Mouse (Mus musculus): Measurements from ENCODE around the gene Rhog. TPM values are rescaled to one million over a fixed set of nuclear protein-coding genes. Genes with fewer than 3 reads are reported as not detected.

Gene Rhog
- 32.2 and 37.2 TPM in 2 replicates for polyA plus RNA-seq (2014; fragmentation: Nextera tagmentation; extraction: Ambion mirVana)

DNA sequence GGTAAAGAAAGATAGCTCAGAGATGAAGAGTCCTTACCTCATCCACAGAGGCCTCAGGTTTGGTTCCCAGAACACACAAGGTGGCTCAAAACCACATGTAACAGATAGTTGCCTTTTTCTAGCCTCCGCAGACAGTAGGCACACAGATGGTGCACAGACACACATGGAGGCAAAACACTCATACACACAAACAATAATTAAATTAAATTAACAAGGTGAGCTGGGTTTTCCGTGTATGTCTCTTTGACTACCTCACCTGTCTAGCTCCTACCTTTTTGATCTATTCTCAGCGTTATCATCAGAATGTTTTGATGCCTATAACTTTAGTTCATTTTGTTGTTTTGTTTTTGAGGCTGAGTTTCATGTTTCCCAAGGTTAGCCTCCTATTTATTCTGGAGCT, at the start of gene Rhog:
Rhog (minus strand) TSS at position 101 of the 400 bp plus-strand sequence.
- Histone ChIP-seq H3K27me3 (ENCODE audit: control insufficient read depth, insufficient read depth, low read length) (no peaks in the 10 kb centered on the region), H3K4me3 (ENCODE audit: low read depth, low read length) (no peak within 1 kb of the TSS), H3K4me2 (ENCODE audit: low read depth, low read length, severe bottlenecking) (no peak within 1 kb of the TSS), H3K27ac (ENCODE audit: low read depth, low read length) (no peak within 1 kb of the TSS), H3K4me1 (replicated peaks; ENCODE audit: control insufficient read depth, insufficient read depth, low read length) (no peaks in the 10 kb centered on the region), H3K9me3 (ENCODE audit: control insufficient read depth, low read length) (no peaks in the 10 kb centered on the region), H3K9ac (ENCODE audit: low read length) (no peak within 1 kb of the TSS), H3K36me3 (ENCODE audit: control insufficient read depth, insufficient read depth, low read length) (no peaks in the 10 kb centered on the region)
- WGBS = 84% methylated on average over 3 of the region's 3 CpGs
- no peak for ATAC-seq (replicated peaks; ENCODE audit: low FRiP score)
- no peak for DNase-seq (ENCODE audit: low spot score)

GRCm38 (mm10) chr7:102305596-102305995, 49.7 kb upstream of the Rhog start:
- Histone ChIP-seq H3K4me3 (ENCODE audit: low read depth, low read length) (no peak overlapping the region), H3K27me3 (ENCODE audit: control insufficient read depth, insufficient read depth, low read length) (no peaks in the 10 kb centered on the region), H3K9me3 (ENCODE audit: control insufficient read depth, low read length) (no peaks in the 10 kb centered on the region), H3K4me1 (replicated peaks; ENCODE audit: control insufficient read depth, insufficient read depth, low read length) (no peaks in the 10 kb centered on the region), H3K9ac (ENCODE audit: low read length) (no peak overlapping the region), H3K36me3 (ENCODE audit: control insufficient read depth, insufficient read depth, low read length) (no peaks in the 10 kb centered on the region), H3K27ac (ENCODE audit: low read depth, low read length) (no peak overlapping the region), H3K4me2 (ENCODE audit: low read depth, low read length, severe bottlenecking) (no peak overlapping the region)
- DNase-seq (ENCODE audit: low spot score) (no peak), ATAC-seq (replicated peaks; ENCODE audit: low FRiP score) (no peak)
- 94% methylated on average over 2 of the region's 2 CpGs for WGBS

DNA sequence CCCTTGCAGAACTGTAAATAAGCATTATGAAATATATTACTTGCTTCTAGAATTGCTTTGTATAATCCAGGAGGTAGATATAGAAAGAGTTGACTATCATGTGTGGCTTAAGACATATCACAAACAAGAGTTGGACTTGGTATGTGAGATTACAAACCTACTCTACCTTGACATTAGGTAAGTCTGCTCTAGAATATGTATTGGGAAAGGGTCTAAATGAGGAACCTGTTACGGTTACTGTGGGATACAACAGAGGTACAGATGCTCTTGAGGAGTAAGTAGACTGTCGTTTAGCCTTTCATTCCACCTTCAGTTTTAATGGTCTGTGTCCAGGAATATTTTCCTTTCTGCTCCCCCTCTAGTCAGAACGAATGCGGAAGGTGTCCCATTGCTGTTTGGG, 46.6 kb upstream of the Rhog start:
- Histone ChIP-seq H3K27me3 (ENCODE audit: control insufficient read depth, insufficient read depth, low read length) (no peaks in the 10 kb centered on the region), H3K9ac (ENCODE audit: low read length) (no peak overlapping the region), H3K4me1 (replicated peaks; ENCODE audit: control insufficient read depth, insufficient read depth, low read length) (no peaks in the 10 kb centered on the region), H3K9me3 (ENCODE audit: control insufficient read depth, low read length) (no peaks in the 10 kb centered on the region), H3K4me3 (ENCODE audit: low read depth, low read length) (no peak overlapping the region), H3K36me3 (ENCODE audit: control insufficient read depth, insufficient read depth, low read length) (no peaks in the 10 kb centered on the region), H3K27ac (ENCODE audit: low read depth, low read length) (no peak overlapping the region), H3K4me2 (ENCODE audit: low read depth, low read length, severe bottlenecking) (no peak overlapping the region)
- DNase-seq (ENCODE audit: low spot score) (no peak), ATAC-seq (replicated peaks; ENCODE audit: low FRiP score) (no peak)
- WGBS = 95% methylated on average over 4 of the region's 4 CpGs

DNA sequence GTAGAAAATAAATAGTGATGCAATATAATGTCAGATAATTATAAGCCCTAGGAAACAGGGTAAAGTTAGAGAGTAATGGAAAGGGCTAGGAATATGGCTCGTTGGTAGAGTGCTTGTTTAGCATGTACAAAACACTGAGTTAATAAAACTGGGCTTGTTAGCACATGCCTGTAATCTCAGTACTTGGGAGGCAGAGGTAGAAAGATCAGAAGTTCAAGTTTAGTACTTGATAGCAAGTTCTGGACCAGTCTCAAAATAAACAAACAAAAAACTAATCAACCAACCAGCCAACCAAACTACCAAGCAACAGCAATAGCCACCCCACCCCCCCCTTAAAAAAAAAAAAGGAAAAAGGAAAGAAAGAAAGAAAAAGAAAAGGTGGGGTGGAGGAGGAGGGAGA, 44.9 kb upstream of the Rhog start:
- Histone ChIP-seq H3K4me3 (ENCODE audit: low read depth, low read length) (no peak overlapping the region), H3K4me1 (replicated peaks; ENCODE audit: control insufficient read depth, insufficient read depth, low read length) (no peaks in the 10 kb centered on the region), H3K9ac (ENCODE audit: low read length) (no peak overlapping the region), H3K36me3 (ENCODE audit: control insufficient read depth, insufficient read depth, low read length) (no peaks in the 10 kb centered on the region), H3K9me3 (ENCODE audit: control insufficient read depth, low read length) (no peaks in the 10 kb centered on the region), H3K4me2 (ENCODE audit: low read depth, low read length, severe bottlenecking) (no peak overlapping the region), H3K27me3 (ENCODE audit: control insufficient read depth, insufficient read depth, low read length) (no peaks in the 10 kb centered on the region), H3K27ac (ENCODE audit: low read depth, low read length) (no peak overlapping the region)
- no peak for DNase-seq (ENCODE audit: low spot score)
- no peak for ATAC-seq (replicated peaks; ENCODE audit: low FRiP score)
- 87% methylated on average over 1 of the region's 1 CpGs for WGBS

DNA sequence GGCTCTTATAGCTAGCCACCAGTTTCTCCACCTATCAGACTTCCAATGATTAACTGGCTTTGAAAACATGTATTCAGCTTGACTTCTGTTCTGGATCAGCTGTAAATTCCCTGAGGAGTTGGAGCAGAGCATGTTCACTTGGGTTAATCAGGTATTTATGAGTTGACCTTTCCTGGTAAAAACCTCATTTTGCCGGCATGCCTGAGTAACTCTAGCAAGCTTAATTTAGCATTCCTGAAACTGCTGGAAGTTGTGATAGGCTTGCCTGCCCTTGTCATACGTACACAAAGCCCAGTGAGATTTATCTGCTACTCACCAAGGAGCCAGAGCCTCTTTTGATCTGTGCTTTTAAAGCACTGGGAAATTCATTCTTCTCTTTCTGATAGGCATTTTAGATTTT, 37.4 kb upstream of the Rhog start:
- DNase-seq (ENCODE audit: low spot score) (no peak), ATAC-seq (replicated peaks; ENCODE audit: low FRiP score) (no peak)
- Histone ChIP-seq H3K9ac (ENCODE audit: low read length) (no peak overlapping the region), H3K9me3 (ENCODE audit: control insufficient read depth, low read length) (no peaks in the 10 kb centered on the region), H3K36me3 (ENCODE audit: control insufficient read depth, insufficient read depth, low read length) (no peaks in the 10 kb centered on the region), H3K27ac (ENCODE audit: low read depth, low read length) (no peak overlapping the region), H3K27me3 (ENCODE audit: control insufficient read depth, insufficient read depth, low read length) (no peaks in the 10 kb centered on the region), H3K4me3 (ENCODE audit: low read depth, low read length) (no peak overlapping the region), H3K4me2 (ENCODE audit: low read depth, low read length, severe bottlenecking) (no peak overlapping the region), H3K4me1 (replicated peaks; ENCODE audit: control insufficient read depth, insufficient read depth, low read length) (no peaks in the 10 kb centered on the region)
- 12% methylated on average over 2 of the region's 2 CpGs for WGBS

DNA sequence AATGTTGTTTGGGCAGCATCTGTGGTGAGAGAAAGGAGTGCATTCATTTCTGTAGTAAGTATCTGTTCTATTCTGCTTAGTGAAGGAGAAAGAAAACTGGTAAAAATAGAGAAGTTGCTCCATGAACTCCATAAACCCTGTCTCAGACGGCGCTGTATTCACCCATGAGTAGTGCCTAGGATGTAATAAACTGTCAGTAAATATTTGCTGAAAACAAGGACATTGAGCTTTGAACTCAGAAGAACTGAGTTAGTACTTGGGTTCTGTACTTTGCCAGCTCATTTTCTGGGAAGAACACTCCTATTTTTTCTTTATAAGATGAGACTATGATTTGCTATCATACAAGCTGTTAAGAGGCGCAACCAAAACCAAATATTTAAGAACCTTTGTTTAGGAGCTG, 36.4 kb upstream of the Rhog start:
- Histone ChIP-seq H3K4me3 (ENCODE audit: low read depth, low read length) (no peak overlapping the region), H3K9me3 (ENCODE audit: control insufficient read depth, low read length) (no peaks in the 10 kb centered on the region), H3K27ac (ENCODE audit: low read depth, low read length) (no peak overlapping the region), H3K36me3 (ENCODE audit: control insufficient read depth, insufficient read depth, low read length) (no peaks in the 10 kb centered on the region), H3K4me2 (ENCODE audit: low read depth, low read length, severe bottlenecking) (no peak overlapping the region), H3K4me1 (replicated peaks; ENCODE audit: control insufficient read depth, insufficient read depth, low read length) (no peaks in the 10 kb centered on the region), H3K27me3 (ENCODE audit: control insufficient read depth, insufficient read depth, low read length) (no peaks in the 10 kb centered on the region), H3K9ac (ENCODE audit: low read length) (no peak overlapping the region)
- WGBS = 92% methylated on average over 3 of the region's 3 CpGs
- DNase-seq (ENCODE audit: low spot score) = no peak
- ATAC-seq (replicated peaks; ENCODE audit: low FRiP score) = no peak

DNA sequence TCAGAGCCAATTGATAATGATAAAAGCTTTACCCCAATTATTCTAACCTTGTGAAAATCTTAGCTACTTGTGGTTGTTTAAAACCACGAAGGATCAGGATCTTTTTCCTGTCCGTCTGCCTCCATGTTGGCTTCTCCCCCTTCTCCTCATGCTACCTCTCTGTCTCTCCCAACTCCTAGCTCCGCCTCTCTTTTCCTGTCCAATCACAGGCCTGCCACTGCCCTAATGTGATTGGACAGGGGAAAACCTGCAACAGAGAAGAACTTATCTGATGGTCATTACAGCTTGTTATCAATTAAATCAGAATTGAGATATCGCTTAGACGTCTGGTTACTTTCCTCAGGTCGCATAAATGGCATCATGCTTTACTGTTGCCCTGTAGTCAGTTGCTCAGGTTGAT, 33.6 kb upstream of the Rhog start:
- Histone ChIP-seq H3K9me3 (ENCODE audit: control insufficient read depth, low read length) (no peaks in the 10 kb centered on the region), H3K4me2 (ENCODE audit: low read depth, low read length, severe bottlenecking) (no peak overlapping the region), H3K27me3 (ENCODE audit: control insufficient read depth, insufficient read depth, low read length) (no peaks in the 10 kb centered on the region), H3K4me1 (replicated peaks; ENCODE audit: control insufficient read depth, insufficient read depth, low read length) (no peaks in the 10 kb centered on the region), H3K4me3 (ENCODE audit: low read depth, low read length) (no peak overlapping the region), H3K9ac (ENCODE audit: low read length) (no peak overlapping the region), H3K36me3 (ENCODE audit: control insufficient read depth, insufficient read depth, low read length) (no peaks in the 10 kb centered on the region), H3K27ac (ENCODE audit: low read depth, low read length) (no peak overlapping the region)
- DNase-seq (ENCODE audit: low spot score) = no peak
- no peak for ATAC-seq (replicated peaks; ENCODE audit: low FRiP score)
- WGBS = 87% methylated on average over 6 of the region's 6 CpGs

DNA sequence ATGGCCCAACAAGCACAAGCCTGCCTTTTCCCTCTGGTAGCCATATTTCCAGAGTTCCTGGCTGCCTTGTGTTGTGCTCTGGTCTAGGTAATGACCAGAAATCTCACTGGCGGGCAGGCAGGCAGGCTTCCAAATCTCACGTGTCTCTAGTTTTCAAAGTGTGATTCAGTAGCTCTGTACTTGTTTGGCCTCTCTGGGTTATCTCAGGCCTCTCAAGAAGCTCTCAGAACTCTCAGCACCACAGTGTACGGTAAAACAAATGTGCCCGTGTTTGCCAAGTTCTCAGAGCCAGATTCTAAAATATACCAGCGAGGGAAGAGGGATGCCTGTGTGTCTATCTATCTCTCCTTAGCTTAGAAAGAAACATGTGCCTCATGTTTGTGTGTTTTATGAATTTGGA, 26.4 kb upstream of the Rhog start:
- H3K9me3 ChIP-seq (ENCODE audit: control insufficient read depth, low read length) = no peaks in the 10 kb centered on the region
- H3K36me3 ChIP-seq (ENCODE audit: control insufficient read depth, insufficient read depth, low read length) = no peaks in the 10 kb centered on the region
- no peak overlapping the region for H3K4me2 ChIP-seq (ENCODE audit: low read depth, low read length, severe bottlenecking)
- ATAC-seq (replicated peaks; ENCODE audit: low FRiP score) (no peak), DNase-seq (ENCODE audit: low spot score) (no peak)
- no peaks in the 10 kb centered on the region for H3K27me3 ChIP-seq (ENCODE audit: control insufficient read depth, insufficient read depth, low read length)
- no peaks in the 10 kb centered on the region for H3K4me1 ChIP-seq (replicated peaks; ENCODE audit: control insufficient read depth, insufficient read depth, low read length)
- 86% methylated on average over 5 of the region's 5 CpGs for WGBS
- H3K9ac ChIP-seq (ENCODE audit: low read length) = no peak overlapping the region
- no peak overlapping the region for H3K4me3 ChIP-seq (ENCODE audit: low read depth, low read length)
- no peak overlapping the region for H3K27ac ChIP-seq (ENCODE audit: low read depth, low read length)

GRCm38 (mm10) chr7:102281403-102281802, 25.5 kb upstream of the Rhog start:
- Histone ChIP-seq H3K4me1 (replicated peaks; ENCODE audit: control insufficient read depth, insufficient read depth, low read length) (no peaks in the 10 kb centered on the region), H3K36me3 (ENCODE audit: control insufficient read depth, insufficient read depth, low read length) (no peaks in the 10 kb centered on the region), H3K9me3 (ENCODE audit: control insufficient read depth, low read length) (no peaks in the 10 kb centered on the region), H3K27ac (ENCODE audit: low read depth, low read length) (no peak overlapping the region), H3K9ac (ENCODE audit: low read length) (no peak overlapping the region), H3K4me3 (ENCODE audit: low read depth, low read length) (no peak overlapping the region), H3K27me3 (ENCODE audit: control insufficient read depth, insufficient read depth, low read length) (no peaks in the 10 kb centered on the region), H3K4me2 (ENCODE audit: low read depth, low read length, severe bottlenecking) (no peak overlapping the region)
- WGBS = 93% methylated on average over 1 of the region's 1 CpGs
- DNase-seq (ENCODE audit: low spot score) (no peak), ATAC-seq (replicated peaks; ENCODE audit: low FRiP score) (no peak)
